Mouse (Mus musculus) hindbrain, embryonic 12.5 days (tissue): ENCODE measurements around the gene Tmcc2. TPM values are rescaled to one million over a fixed set of nuclear protein-coding genes. Genes with fewer than 3 reads are reported as not detected.

Experiments used
- ATAC-seq: fragments of 200-750 bp; cut with Nextera tagmentation; 2 replicates; pipeline ENCODE4 v1.8.0; 2017; ENCODE audit warnings: moderate TSS enrichment; ENCODE audit not compliant: low FRiP score
- H3K27ac ChIP-seq: fragments of 300-500 bp; sonication (generic); 2 replicates; pipeline ENCODE4 v1.5.1; 2016; ENCODE audit warnings: mild to moderate bottlenecking
- H3K27me3 ChIP-seq: fragments of 300-500 bp; sonication (generic); 2 replicates; pipeline ENCODE4 v1.6.1; 2016; ENCODE audit warnings: mild to moderate bottlenecking
- H3K36me3 ChIP-seq: fragments of 300-500 bp; sonication (generic); 2 replicates; pipeline ENCODE4 v1.6.1; 2016; ENCODE audit warnings: mild to moderate bottlenecking
- H3K4me1 ChIP-seq: fragments of 300-500 bp; sonication (generic); 2 replicates; pipeline ENCODE4 v1.6.1; 2016
- H3K4me2 ChIP-seq: fragments of 300-500 bp; sonication (generic); replicated peaks from 2 replicates; pipeline ENCODE4 v1.6.1; 2016; ENCODE audit warnings: mild to moderate bottlenecking
- H3K4me3 ChIP-seq: fragments of 300-500 bp; sonication (generic); 2 replicates; pipeline ENCODE4 v1.5.1; 2016; ENCODE audit warnings: mild to moderate bottlenecking
- H3K9ac ChIP-seq: fragments of 300-500 bp; sonication (generic); 2 replicates; pipeline ENCODE4 v1.6.1; 2016; ENCODE audit warnings: mild to moderate bottlenecking, moderate library complexity
- H3K9me3 ChIP-seq: fragments of 300-500 bp; sonication (generic); replicated peaks from 2 replicates; pipeline ENCODE4 v1.6.1; 2016; ENCODE audit warnings: mild to moderate bottlenecking
- WGBS: fragments of 180-500 bp; shearing (Covaris S2); methylation state at CpG from one replicate; pipeline ENCODE4 v1.1.7; 2016; 5-methylcytosine and 5-hydroxymethylcytosine counted together
- polyA plus RNA-seq: library from polyadenylated mRNA; unstranded; fragments of >200 nt; fragmentation: Nextera tagmentation; extraction: Ambion mirVana; gene quantifications from 2 replicates; pipeline ENCODE4 v1.2.1, GENCODE M21; 2016

Gene Tmcc2
- polyA plus RNA-seq, 1 experiment from 2014 or later, result 37.8 TPM

DNA sequence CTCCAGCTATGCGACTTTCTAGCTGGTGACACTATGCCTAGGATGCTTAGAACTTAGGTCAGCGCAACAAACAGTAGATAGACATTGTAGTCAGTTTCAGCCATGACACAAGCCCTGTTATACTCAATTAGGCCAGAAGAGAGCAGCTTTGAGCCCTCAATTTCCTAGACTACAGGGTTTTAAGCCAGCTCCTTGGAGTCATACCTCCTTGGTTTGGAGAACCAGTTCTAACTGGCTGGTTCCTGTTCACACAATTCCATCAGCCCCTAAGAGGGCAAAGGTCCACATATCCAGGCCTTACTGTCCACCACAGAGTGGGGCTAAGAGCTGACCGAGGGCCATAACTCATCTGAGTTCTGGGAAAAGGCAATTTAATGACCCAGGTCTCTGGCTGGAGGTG is 78.4 kb downstream of the Tmcc2 start:
- 59% methylated on average over 3 of the region's 3 CpGs for WGBS
- ATAC-seq, result no peak
- Histone ChIP-seq H3K9me3 (no peaks in the 10 kb centered on the region), H3K4me1 (peaks cover 21% of the 10 kb centered on the region), H3K27ac (no peak overlapping the region), H3K27me3 (peaks cover 10% of the 10 kb centered on the region; the same call in 1 of the 2 replicates), H3K36me3 (no peaks in the 10 kb centered on the region), H3K4me3 (no peak overlapping the region), H3K4me2 (no peak overlapping the region), H3K9ac (no peak overlapping the region)

DNA sequence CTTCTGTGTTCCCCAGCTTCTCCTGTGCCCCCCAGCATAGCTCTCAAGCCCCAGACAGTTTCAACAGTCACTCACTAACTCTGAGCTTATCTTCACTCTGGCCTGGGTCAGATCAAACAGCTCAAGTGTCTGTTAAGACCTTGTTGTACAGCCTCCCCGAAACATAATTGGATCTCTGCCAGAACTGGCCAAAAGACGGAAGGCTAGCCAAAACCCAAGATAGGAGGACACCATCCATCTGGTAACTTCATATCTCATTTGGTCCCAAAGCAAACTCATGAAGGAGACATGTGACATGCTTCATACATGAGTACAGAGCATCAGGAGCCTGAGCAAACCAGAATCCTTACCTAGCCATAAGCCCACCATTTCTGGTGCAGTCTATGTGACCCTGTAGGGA is 79.0 kb downstream of the Tmcc2 start:
- no peak overlapping the region for H3K27ac ChIP-seq
- no peak overlapping the region for H3K4me2 ChIP-seq
- 73% methylated on average over 2 of the region's 2 CpGs for WGBS
- H3K9me3 ChIP-seq, result no peaks in the 10 kb centered on the region
- H3K36me3 ChIP-seq, result no peaks in the 10 kb centered on the region
- H3K4me3 ChIP-seq, result no peak overlapping the region
- peaks cover 15% of the 10 kb centered on the region for H3K4me1 ChIP-seq
- peaks cover 10% of the 10 kb centered on the region; the same call in 1 of the 2 replicates for H3K27me3 ChIP-seq
- ATAC-seq, result no peak
- H3K9ac ChIP-seq, result no peak overlapping the region

DNA sequence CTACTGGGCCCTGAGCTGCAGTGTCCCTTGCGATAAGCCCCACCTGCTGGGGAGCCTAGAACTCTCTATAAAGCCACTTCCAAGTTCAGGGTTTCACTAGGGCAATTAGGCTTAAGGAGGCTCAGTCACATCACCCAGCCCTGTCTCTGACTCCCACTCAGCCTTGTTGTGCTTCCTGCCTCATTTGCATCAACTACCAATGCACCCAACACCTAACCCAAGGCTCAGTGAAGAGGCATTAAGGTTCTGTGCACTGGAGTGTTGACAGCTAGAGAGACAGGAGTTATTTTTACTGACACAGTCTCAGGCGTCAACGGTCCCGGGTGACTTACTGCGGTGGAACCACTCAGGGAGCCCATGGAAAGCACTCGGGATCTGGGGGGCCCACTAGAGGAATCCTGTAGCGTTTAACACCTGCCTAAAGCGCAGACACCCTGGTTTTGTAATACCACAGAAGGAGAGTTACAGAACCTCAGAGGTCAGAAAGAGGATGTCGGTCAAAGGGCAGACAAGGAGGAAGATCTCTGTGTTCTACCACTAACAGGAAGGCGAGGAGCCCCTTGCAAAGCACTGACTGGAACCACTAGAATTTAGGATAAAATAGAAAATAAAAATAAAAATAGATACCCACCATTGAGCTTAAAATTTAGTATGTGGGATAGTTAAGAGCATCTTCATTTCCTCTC is 79.8 kb downstream of the Tmcc2 start:
- H3K9me3 ChIP-seq, result no peaks in the 10 kb centered on the region
- peaks cover 12% of the 10 kb centered on the region; the same call in 1 of the 2 replicates for H3K27me3 ChIP-seq
- ATAC-seq, result no peak

DNA sequence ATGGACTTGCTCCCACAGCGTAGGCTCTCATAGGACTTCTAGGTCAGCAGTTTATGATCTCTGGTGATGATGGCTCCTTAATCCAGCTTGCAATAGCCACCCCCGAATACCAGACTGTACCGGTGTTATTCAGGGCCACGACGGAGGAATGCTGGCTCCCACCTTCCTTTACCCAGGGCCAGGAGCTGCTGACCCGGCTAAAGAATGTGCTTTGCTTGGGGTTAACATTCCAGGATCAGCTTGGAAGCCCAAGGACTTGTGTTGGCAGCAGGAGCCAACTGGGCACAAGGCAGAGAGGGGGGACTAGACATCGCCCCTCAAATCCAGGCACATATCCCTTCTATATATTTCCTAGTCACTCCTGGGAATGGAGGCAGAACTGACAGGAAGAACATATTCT is 80.3 kb downstream of the Tmcc2 start:
- Histone ChIP-seq H3K9ac (no peak overlapping the region), H3K4me3 (no peak overlapping the region), H3K4me2 (no peak overlapping the region), H3K27me3 (peaks cover 12% of the 10 kb centered on the region; the same call in 1 of the 2 replicates), H3K4me1 (0 out of 2 replicates have a peak, but pooled peaks cover 8% of the 10 kb centered on the region), H3K27ac (no peak overlapping the region), H3K9me3 (no peaks in the 10 kb centered on the region), H3K36me3 (no peaks in the 10 kb centered on the region)
- WGBS, result 64% methylated on average over 7 of the region's 7 CpGs
- no peak for ATAC-seq

More for the DNA sequence above, 79.8 kb downstream of the Tmcc2 start:
- WGBS, result 77% methylated on average over 10 of the region's 10 CpGs
- H3K4me3 ChIP-seq, result no peak overlapping the region
- H3K9ac ChIP-seq, result no peak overlapping the region
- H3K4me1 ChIP-seq, result 0 out of 2 replicates have a peak, but pooled peaks cover 8% of the 10 kb centered on the region
- H3K36me3 ChIP-seq, result no peaks in the 10 kb centered on the region
- no peak overlapping the region for H3K27ac ChIP-seq
- no peak overlapping the region for H3K4me2 ChIP-seq

DNA sequence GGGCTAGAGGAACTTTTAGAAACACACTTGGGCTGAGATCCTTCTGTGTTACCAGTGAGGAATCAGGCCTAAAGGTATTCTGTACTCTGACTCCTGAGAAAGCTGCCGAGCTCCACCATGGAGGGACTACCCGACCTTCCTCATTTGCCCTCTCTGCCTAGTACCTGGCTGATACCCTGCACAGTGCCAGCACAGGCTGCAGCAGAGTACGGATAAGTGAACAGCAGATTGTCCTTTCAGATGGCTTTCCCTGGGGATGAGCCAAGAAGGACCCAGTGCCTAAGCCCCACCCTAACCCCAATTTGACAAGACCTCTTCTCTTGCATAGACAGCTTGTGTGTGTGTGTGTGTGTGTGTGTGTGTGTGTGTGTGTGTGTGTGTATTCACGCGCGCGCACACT is 82.4 kb downstream of the Tmcc2 start:
- Histone ChIP-seq H3K4me1 (0 out of 2 replicates have a peak, but pooled peaks cover 4% of the 10 kb centered on the region), H3K4me3 (no peak overlapping the region), H3K9ac (no peak overlapping the region), H3K36me3 (no peaks in the 10 kb centered on the region), H3K27me3 (peaks cover 10% of the 10 kb centered on the region; the same call in 1 of the 2 replicates), H3K27ac (no peak overlapping the region), H3K9me3 (no peaks in the 10 kb centered on the region), H3K4me2 (no peak overlapping the region)
- ATAC-seq, result no peak
- 89% methylated on average over 7 of the region's 7 CpGs for WGBS

DNA sequence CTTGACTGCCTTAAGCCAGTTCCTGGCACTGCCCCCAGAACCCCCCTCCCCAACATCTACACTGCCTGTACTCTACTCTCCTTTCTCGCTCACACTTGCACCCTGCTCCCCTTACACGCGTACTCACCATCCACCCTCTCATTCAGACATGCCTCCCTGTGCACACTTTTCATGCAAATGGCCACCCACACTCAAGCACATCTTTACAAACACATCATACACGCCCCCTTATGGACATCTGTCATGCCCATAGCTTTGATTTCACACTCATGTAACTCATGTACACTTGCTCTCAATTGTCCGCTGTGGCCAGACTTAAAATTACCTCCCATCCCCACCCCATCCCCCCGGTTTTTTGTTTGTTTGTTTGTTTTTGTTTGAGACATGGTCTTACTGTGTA is 83.1 kb downstream of the Tmcc2 start:
- no peak overlapping the region for H3K27ac ChIP-seq
- H3K27me3 ChIP-seq, result peaks cover 12% of the 10 kb centered on the region; the same call in 1 of the 2 replicates
- no peak overlapping the region for H3K4me3 ChIP-seq
- H3K4me2 ChIP-seq, result no peak overlapping the region
- 0 out of 2 replicates have a peak, but pooled peaks cover 4% of the 10 kb centered on the region for H3K4me1 ChIP-seq
- ATAC-seq, result no peak
- no peaks in the 10 kb centered on the region for H3K9me3 ChIP-seq
- 85% methylated on average over 6 of the region's 6 CpGs for WGBS
- H3K9ac ChIP-seq, result no peak overlapping the region
- no peaks in the 10 kb centered on the region for H3K36me3 ChIP-seq

DNA sequence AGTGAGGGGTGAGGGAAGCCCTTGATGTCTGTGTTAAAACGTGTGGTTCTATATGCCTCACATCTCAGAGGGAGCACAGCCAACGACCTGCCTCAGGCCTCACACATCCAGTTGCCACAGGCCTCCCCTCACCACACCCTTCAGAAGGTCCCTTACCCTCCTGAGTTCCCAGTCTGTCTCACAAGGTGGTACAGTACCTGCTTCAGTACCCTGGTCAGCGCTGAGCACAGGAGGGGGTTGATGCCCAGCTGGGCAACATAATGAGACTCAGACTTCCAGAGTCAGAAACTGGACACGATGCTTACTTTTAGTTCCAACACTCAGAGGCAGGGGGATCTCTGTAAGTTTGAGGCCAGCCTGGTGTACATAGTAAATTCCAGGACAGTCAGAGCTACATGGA is 84.3 kb downstream of the Tmcc2 start:
- whole genome bisulfite sequencing, result 21% methylated on average over 4 of the region's 4 CpGs
- Histone ChIP-seq H3K9me3 (no peaks in the 10 kb centered on the region), H3K36me3 (no peaks in the 10 kb centered on the region), H3K9ac (no peak overlapping the region), H3K4me2 (no peak overlapping the region), H3K4me3 (no peak overlapping the region), H3K4me1 (0 out of 2 replicates have a peak, but pooled peaks cover 4% of the 10 kb centered on the region), H3K27me3 (peaks cover 16% of the 10 kb centered on the region), H3K27ac (no peak overlapping the region)
- no peak for ATAC-seq

Other genes starting within 250 kb of the Tmcc2 start
- gene Lemd1, start 199.8 kb downstream of the Tmcc2 start, polyA plus RNA-seq, result 10.8 and 12.7 TPM in 2 replicates
- 3.6 and 4.1 TPM in 2 replicates for gene AC124108.1, start 199.8 kb downstream of the Tmcc2 start, polyA plus RNA-seq
- gene Gm10188, start 161.5 kb downstream of the Tmcc2 start, polyA plus RNA-seq, result 0.49 TPM in 1 of 2 replicates, not detected in the other
- gene Klhdc8a, start 92.7 kb downstream of the Tmcc2 start, polyA plus RNA-seq, result 5.1 and 5.3 TPM in 2 replicates
- gene Nuak2, start 75.2 kb downstream of the Tmcc2 start, polyA plus RNA-seq, result 29.7 and 30.0 TPM in 2 replicates
- gene Dstyk, start 26.3 kb upstream of the Tmcc2 start, polyA plus RNA-seq, result 14.3 and 14.6 TPM in 2 replicates
- 53.7 and 53.8 TPM in 2 replicates for gene Rbbp5, start 86.1 kb upstream of the Tmcc2 start, polyA plus RNA-seq
- gene Tmem81, start 114.9 kb upstream of the Tmcc2 start, polyA plus RNA-seq, result 1.5 and 1.8 TPM in 2 replicates
- gene Cntn2, start 152.0 kb upstream of the Tmcc2 start, polyA plus RNA-seq, result 83.8 and 88.4 TPM in 2 replicates